Mouse (Mus musculus) liver, adult 2 months (tissue): ENCODE measurements at regions not wholly inside any gene's neighbourhood (a gene's known extent, or its start where the extent isn't known, plus 50 kb on each side); places are given as distances from the start of the nearest gene placed in this dataset.

ENCODE experiments used
- CTCF ChIP-seq: fragments of 200-500 bp; IDR thresholded peaks from 2 replicates; pipeline ENCODE4 v1.5.1; 2011; ENCODE audit warnings: low read depth, low read length, control low read depth
- POLR2A ChIP-seq: fragments of 200-500 bp; IDR thresholded peaks from 2 replicates; pipeline ENCODE4 v1.6.1; 2011; ENCODE audit warnings: low read length, control low read depth; ENCODE audit not compliant: insufficient read depth; ENCODE audit errors: extremely low read depth

GRCm38 (mm10) chr3:137763406-137763805 is 92.1 kb downstream of the Gm21962 start:
- TF ChIP-seq CTCF, result no peak
- no peak for TF ChIP-seq POLR2A
